Mouse (Mus musculus) heart, embryonic 13.5 days (tissue): ENCODE measurements around the gene Taf12. TPM values are rescaled to one million over a fixed set of nuclear protein-coding genes. Genes with fewer than 3 reads are reported as not detected.

Experiments
- ATAC-seq: fragments of 200-750 bp; cut with Nextera tagmentation; 2 replicates; pipeline ENCODE4 v1.8.0; 2017; ENCODE audit warnings: moderate TSS enrichment; ENCODE audit not compliant: insufficient number of reproducible peaks, low FRiP score, low TSS enrichment; ENCODE audit errors: extremely low read depth
- H3K27ac ChIP-seq: fragments of 300-500 bp; sonication (generic); replicated peaks from 2 replicates; pipeline ENCODE4 v1.5.1; 2015; ENCODE audit warnings: moderate library complexity, mild to moderate bottlenecking, inconsistent platforms
- H3K27me3 ChIP-seq: fragments of 300-500 bp; sonication (generic); replicated peaks from 2 replicates; pipeline ENCODE4 v1.6.1; 2015; ENCODE audit warnings: mild to moderate bottlenecking, inconsistent platforms
- H3K36me3 ChIP-seq: fragments of 300-500 bp; sonication (generic); 2 replicates; pipeline ENCODE4 v1.6.1; 2015; ENCODE audit warnings: mild to moderate bottlenecking, inconsistent platforms
- H3K4me1 ChIP-seq: fragments of 300-500 bp; sonication (generic); 2 replicates; pipeline ENCODE4 v1.6.1; 2015; ENCODE audit warnings: inconsistent platforms
- H3K4me2 ChIP-seq: fragments of 300-500 bp; sonication (generic); 2 replicates; pipeline ENCODE4 v1.6.1; 2015; ENCODE audit warnings: inconsistent platforms, mild to moderate bottlenecking, moderate library complexity
- H3K4me3 ChIP-seq: fragments of 300-500 bp; sonication (generic); 2 replicates; pipeline ENCODE4 v1.5.1; 2015; ENCODE audit warnings: moderate library complexity, mild to moderate bottlenecking, inconsistent platforms
- H3K9ac ChIP-seq: fragments of 300-500 bp; sonication (generic); 2 replicates; pipeline ENCODE4 v1.6.1; 2015; ENCODE audit warnings: inconsistent platforms, mild to moderate bottlenecking, moderate library complexity
- H3K9me3 ChIP-seq: fragments of 300-500 bp; sonication (generic); 2 replicates; pipeline ENCODE4 v1.6.1; 2016; ENCODE audit warnings: inconsistent platforms
- WGBS: fragments of 180-500 bp; shearing (Covaris S2); methylation state at CpG from one replicate; pipeline ENCODE4 v1.1.7; 2015; ENCODE audit warnings: mixed read lengths; 5-methylcytosine and 5-hydroxymethylcytosine counted together
- polyA plus RNA-seq: library from polyadenylated mRNA; unstranded; fragments of >200 nt; fragmentation: Nextera tagmentation; extraction: Ambion mirVana; gene quantifications from 2 replicates; pipeline ENCODE4 v1.2.1, GENCODE M21; 2015

Taf12 gene
- polyA plus RNA-seq, 1 experiment from 2014 or later, result 26.6 TPM

DNA sequence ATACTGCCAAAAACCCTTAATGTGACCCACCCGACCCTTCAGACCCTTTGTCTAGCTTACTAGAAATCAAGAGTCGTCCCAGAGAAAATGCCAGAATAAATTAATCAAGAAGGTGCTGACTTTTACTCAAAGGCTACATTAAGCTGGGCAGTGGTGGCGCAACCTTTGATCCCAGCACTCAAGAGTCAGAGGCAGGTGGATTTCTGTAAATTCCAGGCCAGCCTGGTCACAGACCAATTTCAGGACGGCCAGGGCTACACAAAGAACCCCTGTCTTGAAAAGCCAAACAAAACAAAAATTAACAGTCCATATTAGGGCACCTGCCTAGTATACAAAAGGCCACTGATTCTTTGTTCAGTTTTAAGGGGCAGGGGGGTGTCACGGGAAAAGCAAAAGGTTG is 52.3 kb downstream of the Taf12 start:
- H3K27me3 ChIP-seq, result no peaks in the 10 kb centered on the region
- peaks cover 46% of the 10 kb centered on the region for H3K36me3 ChIP-seq
- H3K4me2 ChIP-seq, result no peak overlapping the region
- H3K4me3 ChIP-seq, result no peak overlapping the region
- H3K9me3 ChIP-seq, result no peaks in the 10 kb centered on the region
- H3K9ac ChIP-seq, result no peak overlapping the region
- 79% methylated on average over 5 of the region's 5 CpGs for WGBS
- H3K4me1 ChIP-seq, result peaks cover 17% of the 10 kb centered on the region
- ATAC-seq, result no peak
- no peak overlapping the region for H3K27ac ChIP-seq

DNA sequence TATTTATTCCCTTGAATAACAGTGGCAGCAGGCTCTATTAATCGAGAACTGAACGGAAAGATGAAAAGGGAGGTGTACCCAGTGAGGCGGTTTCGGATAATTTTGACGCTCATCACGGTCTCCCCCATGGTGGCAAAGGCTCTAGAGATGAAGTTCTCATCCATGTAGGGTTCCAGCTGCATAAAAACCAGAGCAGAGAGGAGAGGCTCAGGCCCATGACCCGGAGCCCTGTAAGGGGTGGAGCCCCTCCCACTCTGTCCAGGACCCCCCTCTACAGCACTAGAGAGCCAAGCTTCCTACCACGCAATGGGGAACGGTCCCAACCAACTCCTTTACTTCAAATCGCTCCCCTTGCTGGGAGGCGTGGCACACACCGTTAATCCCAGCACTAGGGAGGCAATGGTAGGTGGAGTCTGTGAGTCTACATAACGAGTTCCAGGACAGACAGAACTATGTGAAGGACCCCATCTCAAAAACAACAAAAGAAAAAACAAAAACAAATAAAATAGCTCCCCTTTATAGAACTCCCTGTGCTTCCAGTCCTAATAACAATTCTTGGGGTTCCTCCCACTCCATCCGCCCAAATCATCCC is 54.3 kb downstream of the Taf12 start:
- peak overlapping the region; percentile 83 for H3K4me2 ChIP-seq
- peaks cover 47% of the 10 kb centered on the region for H3K36me3 ChIP-seq
- ATAC-seq, result no peak
- H3K27me3 ChIP-seq, result no peaks in the 10 kb centered on the region
- no peaks in the 10 kb centered on the region for H3K9me3 ChIP-seq
- H3K4me1 ChIP-seq, result peaks cover 21% of the 10 kb centered on the region
- WGBS, result 46% methylated on average over 14 of the region's 14 CpGs
- peak overlapping the region; percentile 94 for H3K9ac ChIP-seq
- peak overlapping the region; percentile 90 for H3K27ac ChIP-seq
- H3K4me3 ChIP-seq, result peak overlapping the region; percentile 85

DNA sequence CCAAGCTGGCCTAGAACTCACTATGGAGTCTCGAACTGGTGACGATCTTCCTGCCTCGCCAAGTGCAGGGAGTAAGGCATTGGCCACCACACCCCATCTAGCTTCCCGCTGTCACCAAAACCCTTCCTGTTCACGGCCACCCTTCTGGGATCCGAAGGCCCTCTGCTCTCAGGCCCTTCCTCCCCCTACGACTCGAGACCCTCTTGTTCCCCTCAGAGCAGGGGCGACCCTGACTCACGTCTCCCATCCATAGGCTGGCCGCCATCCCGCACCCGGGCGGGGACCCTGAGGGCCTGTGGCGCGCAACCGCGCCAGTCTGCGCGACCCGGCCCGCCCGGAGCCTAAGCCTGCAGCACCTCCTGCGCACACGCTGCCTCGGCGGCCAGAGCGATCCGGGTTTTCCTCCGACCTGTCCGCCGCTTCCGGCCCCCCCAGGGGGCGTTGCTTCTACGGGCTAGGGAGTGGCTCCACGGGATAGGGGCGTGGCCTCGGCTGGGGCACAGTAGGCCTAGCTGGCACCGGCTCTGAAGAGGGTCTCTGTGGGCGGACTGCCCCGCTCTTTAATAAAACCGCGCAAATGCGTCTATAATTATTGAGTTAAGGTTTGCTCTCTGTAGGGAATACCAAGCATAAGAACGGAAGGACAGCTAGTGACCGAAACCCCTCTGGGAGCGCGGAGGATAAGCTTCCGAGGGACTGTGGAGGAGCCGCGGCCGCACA is 55.1 kb downstream of the Taf12 start, which contains the start of gene Trnau1ap:
Gene Trnau1ap, minus strand, starts transcription at position 424 of the 720 bp plus-strand sequence.
- Histone ChIP-seq H3K9me3 (no peaks in the 10 kb centered on the region), H3K27me3 (no peaks in the 10 kb centered on the region), H3K36me3 (peaks cover 47% of the 10 kb centered on the region), H3K4me3 (peak within 1 kb of the TSS; percentile 85), H3K4me1 (peaks cover 21% of the 10 kb centered on the region), H3K4me2 (peak within 1 kb of the TSS; percentile 83), H3K9ac (peak within 1 kb of the TSS; percentile 94), H3K27ac (peak within 1 kb of the TSS; percentile 90)
- ATAC-seq, result peak; percentile 91
- WGBS, result under 1% methylated on average over 52 of the region's 52 CpGs

DNA sequence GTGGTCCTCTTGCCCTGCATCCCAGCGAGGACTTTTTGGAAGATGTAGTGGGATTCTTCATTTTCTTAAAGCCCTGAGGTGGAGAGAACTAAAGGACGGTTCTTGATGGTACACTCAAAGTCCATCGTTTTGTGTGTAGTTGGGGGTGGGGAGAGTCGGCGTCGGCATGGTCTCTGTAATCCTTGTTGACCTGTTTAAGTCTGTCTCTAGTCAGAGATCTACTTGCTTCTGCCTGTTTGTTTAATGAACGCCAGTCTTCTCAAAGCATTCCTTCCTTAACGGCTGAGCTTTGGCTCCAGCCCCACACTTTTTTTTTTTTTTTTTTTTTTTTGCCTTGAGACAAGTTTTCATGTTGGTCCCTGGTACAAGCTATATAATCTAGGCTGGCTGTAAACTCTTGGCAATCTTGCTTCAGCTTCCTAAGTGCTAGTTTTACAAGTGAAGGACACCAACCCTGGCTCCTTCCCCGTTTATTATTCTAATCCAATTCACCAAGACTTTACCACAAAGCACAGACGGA is 55.7 kb downstream of the Taf12 start:
- no peaks in the 10 kb centered on the region for H3K27me3 ChIP-seq
- H3K36me3 ChIP-seq, result peaks cover 47% of the 10 kb centered on the region
- peaks cover 21% of the 10 kb centered on the region for H3K4me1 ChIP-seq
- peak overlapping the region; percentile 83 for H3K4me2 ChIP-seq
- WGBS, result 11% methylated on average over 10 of the region's 10 CpGs
- peak overlapping the region; percentile 90 for H3K27ac ChIP-seq
- peak overlapping the region; percentile 85 for H3K4me3 ChIP-seq
- H3K9me3 ChIP-seq, result no peaks in the 10 kb centered on the region
- ATAC-seq, result no peak
- peak overlapping the region; percentile 94 for H3K9ac ChIP-seq

DNA sequence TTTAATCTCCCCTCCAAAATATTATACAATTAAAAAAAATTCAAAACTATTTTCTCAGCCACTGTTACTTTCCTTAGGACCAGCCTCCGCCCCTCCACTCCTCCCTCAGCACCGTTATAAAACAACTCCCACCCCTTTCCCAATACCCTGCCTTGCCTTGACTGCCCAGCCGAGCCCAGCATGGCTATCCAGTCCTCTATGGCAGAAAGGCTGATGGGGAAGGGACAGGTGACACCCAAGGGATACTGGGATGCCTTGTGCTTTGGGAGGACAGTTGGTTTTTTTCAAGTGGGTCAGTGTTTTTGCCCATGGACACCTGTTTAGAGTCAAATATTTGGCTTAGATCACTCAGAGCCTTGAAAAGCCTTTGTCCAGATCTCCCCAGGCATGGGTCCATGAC is 57.8 kb downstream of the Taf12 start:
- ATAC-seq, result no peak
- Histone ChIP-seq H3K4me2 (no peak overlapping the region), H3K9ac (no peak overlapping the region), H3K4me1 (peaks cover 21% of the 10 kb centered on the region), H3K9me3 (no peaks in the 10 kb centered on the region), H3K36me3 (peaks cover 56% of the 10 kb centered on the region), H3K4me3 (no peak overlapping the region), H3K27me3 (no peaks in the 10 kb centered on the region), H3K27ac (no peak overlapping the region)
- 87% methylated on average over 3 of the region's 3 CpGs for WGBS

DNA sequence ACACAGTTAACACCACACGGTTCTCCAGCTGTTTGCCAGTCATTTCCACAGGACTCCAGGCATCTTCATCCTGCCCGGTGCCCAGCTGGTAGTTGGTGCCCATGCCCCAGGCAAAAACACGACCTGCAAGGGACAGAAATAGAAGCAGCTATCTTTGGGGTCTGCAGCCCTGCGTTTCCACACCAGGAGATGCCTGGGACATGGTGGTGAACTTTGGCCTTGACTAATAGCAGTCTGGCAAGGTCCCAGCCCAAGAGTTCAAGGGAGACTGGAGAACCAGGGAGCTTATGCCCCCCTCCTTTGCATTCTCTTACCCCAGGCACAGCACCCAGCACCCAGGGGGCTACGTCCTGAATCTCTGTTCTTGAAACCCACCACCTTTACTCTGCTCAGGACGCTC is 58.7 kb downstream of the Taf12 start:
- Histone ChIP-seq H3K27me3 (no peaks in the 10 kb centered on the region), H3K9me3 (no peaks in the 10 kb centered on the region), H3K27ac (no peak overlapping the region), H3K36me3 (peaks cover 65% of the 10 kb centered on the region), H3K4me2 (no peak overlapping the region), H3K4me3 (no peak overlapping the region), H3K9ac (no peak overlapping the region), H3K4me1 (peaks cover 19% of the 10 kb centered on the region)
- no peak for ATAC-seq
- WGBS, result 63% methylated on average over 6 of the region's 6 CpGs

DNA sequence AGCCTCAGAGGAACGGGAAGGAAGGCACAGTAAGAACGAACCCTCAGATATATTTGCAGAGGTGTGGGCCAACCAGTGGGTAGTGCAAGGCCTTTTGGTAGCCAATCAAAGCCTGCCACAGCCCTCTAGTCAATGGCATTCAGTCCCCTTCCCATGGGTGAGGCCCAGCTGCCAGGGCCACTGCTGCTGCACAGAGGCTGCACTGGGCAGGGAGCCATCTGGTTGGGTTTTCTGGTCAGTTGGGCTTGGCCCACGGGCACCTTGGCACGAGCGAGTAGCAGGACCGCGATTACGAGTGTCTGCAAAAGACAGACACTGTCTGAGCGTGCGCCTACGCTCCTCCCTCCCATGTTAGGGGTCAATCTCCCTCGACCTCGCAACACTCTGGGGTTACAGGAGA is 64.8 kb downstream of the Taf12 start:
- peaks cover 16% of the 10 kb centered on the region for H3K4me1 ChIP-seq
- no peak overlapping the region for H3K9ac ChIP-seq
- H3K36me3 ChIP-seq, result peaks cover 67% of the 10 kb centered on the region
- no peak overlapping the region for H3K27ac ChIP-seq
- H3K4me3 ChIP-seq, result no peak overlapping the region
- no peak overlapping the region for H3K4me2 ChIP-seq
- ATAC-seq, result no peak
- no peaks in the 10 kb centered on the region for H3K27me3 ChIP-seq
- WGBS, result 86% methylated on average over 13 of the region's 13 CpGs
- H3K9me3 ChIP-seq, result no peaks in the 10 kb centered on the region

DNA sequence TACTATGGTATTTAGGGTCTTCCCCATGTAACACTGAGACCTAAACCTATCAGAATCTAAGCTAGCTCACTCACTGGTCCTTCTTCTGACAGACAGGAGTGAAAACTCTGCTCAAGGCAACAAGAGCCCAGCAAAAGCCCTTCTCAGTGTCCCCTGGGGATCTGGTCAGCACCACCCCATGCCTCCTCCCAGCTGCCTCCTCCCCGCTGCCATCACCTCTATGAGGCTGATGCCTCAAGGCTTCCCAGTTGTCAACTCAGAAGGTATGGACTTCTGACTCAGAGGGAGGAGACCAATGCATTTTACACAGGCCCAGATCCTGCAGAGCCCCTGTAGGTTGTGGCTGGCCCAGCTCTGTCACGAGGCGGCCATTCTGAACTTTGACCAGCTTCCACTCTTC is 67.3 kb downstream of the Taf12 start:
- ATAC-seq, result no peak
- no peak overlapping the region for H3K27ac ChIP-seq
- H3K4me2 ChIP-seq, result no peak overlapping the region
- H3K9me3 ChIP-seq, result no peaks in the 10 kb centered on the region
- no peak overlapping the region for H3K9ac ChIP-seq
- H3K4me3 ChIP-seq, result no peak overlapping the region
- H3K36me3 ChIP-seq, result peaks cover 42% of the 10 kb centered on the region
- H3K4me1 ChIP-seq, result peaks cover 31% of the 10 kb centered on the region
- no peaks in the 10 kb centered on the region for H3K27me3 ChIP-seq
- WGBS, result 83% methylated on average over 3 of the region's 3 CpGs

DNA sequence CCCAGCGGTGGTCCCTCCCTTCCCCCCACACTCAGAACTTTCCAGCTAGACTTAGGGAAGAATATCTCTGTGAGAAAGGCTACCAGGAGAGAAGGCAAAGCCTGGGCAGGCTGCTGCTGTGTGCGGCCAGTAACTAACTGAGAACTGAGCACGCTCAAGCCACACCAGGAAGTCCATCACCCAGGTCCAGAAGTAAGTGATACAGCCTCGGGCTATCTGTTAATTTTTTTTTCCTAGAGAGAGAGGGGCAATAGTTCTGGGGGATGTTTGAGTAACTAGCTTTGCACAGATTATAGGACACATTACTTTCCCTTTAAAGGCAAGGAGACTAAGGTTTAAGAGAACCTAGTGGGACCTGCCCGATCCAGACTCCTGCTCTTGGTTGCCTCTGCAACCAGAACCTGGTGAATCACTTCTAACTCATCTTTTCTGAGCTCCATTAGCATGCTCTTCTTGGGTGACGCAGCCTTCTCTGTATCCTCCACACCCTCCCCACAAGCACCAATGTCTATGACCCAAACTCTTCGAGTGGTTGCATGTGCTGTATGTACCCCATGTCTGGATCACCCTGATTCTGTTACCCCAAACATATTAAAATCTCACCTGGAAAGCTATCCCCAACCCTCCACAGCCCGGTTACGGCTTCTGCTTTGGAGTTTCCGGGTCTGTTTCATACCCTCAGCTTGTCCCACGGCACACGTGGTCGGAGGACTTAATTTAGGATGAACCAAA is 70.4 kb downstream of the Taf12 start:
- peak overlapping the region; percentile 92 for H3K9ac ChIP-seq
- peaks cover 14% of the 10 kb centered on the region for H3K36me3 ChIP-seq
- H3K27me3 ChIP-seq, result no peaks in the 10 kb centered on the region
- peak overlapping the region; percentile 90 for H3K4me3 ChIP-seq
- peaks cover 31% of the 10 kb centered on the region for H3K4me1 ChIP-seq
- no peaks in the 10 kb centered on the region for H3K9me3 ChIP-seq
- WGBS, result 6% methylated on average over 13 of the region's 13 CpGs
- no peak for ATAC-seq
- H3K27ac ChIP-seq, result no peak overlapping the region
- peak overlapping the region; percentile 98 for H3K4me2 ChIP-seq
